Mouse (Mus musculus) cerebellum, adult 2 months (tissue): ENCODE results near the gene Aph1a.

ENCODE experiments used
- CTCF ChIP-seq: fragments of 200-500 bp; IDR thresholded peaks from 2 replicates; pipeline ENCODE4 v1.5.1; 2011; ENCODE audit warnings: low read depth, mild to moderate bottlenecking, control low read depth, low read length, moderate library complexity, borderline replicate concordance; ENCODE audit not compliant: insufficient read depth
- POLR2A ChIP-seq: fragments of 200-500 bp; IDR thresholded peaks from 2 replicates; pipeline ENCODE4 v1.6.1; 2011; ENCODE audit warnings: low read length, control low read depth, borderline replicate concordance; ENCODE audit not compliant: insufficient read depth

DNA sequence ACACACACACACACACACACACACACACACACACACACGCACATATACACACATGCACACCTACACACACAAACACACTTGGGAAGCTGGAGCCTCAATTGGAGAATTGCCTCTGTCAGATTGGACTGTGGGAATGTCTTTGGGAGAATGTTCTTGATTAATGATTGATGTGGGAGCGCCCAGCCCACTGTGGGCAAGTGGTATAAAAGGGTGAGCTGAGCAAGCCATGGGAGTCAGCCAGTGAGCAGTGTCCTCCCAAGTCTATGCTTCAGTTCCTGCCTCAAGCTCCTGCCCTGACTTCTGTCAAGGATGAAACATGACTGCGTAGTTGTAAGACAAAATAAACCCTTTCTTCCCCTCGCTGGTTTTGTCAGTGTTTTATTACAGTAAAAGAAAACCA lies 6.2 kb upstream of the Aph1a start:
- TF ChIP-seq CTCF, result no peak
- TF ChIP-seq POLR2A, result no peak
